Mouse (Mus musculus): Measurements from ENCODE around the gene Oxtr. TPM values are rescaled to one million over a fixed set of nuclear protein-coding genes. Genes with fewer than 3 reads are reported as not detected.

Gene Oxtr
- polyA plus RNA-seq, 1 experiment from 2014 or later = 0.42 TPM

DNA sequence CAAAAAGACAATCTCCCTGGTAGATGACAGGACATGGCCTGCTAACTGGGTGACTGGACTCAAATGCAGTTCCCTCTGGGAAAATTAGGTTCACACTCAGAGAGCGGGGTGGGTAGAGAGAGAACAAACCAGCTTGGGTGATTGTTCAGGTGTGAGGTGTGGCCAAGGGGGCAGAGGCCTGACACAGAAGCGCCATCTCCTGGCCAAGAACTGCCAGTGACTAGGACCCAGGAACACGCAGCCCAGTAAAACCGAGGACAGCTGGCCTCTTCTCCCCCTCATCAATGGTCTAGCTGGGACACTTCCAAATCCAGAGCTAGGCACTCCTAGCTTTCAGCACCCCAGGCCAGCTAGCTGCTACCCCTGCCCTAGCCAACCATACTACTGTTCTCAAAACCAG, 5.4 kb downstream of the Oxtr start:
- WGBS = 2% methylated on average over 4 of the region's 4 CpGs
- Histone ChIP-seq H3K27me3 (peaks cover 62% of the 10 kb centered on the region), H3K4me3 (no peak overlapping the region), H3K4me2 (replicated peaks) (0 out of 2 replicates have a peak overlapping the region, but pooled peaks have one; percentile 19), H3K9ac (no peak overlapping the region), H3K36me3 (no peaks in the 10 kb centered on the region), H3K4me1 (peaks cover 13% of the 10 kb centered on the region), H3K9me3 (no peaks in the 10 kb centered on the region), H3K27ac (no peak overlapping the region)
- no peak for ATAC-seq (ENCODE audit: low FRiP score, low read depth)

DNA sequence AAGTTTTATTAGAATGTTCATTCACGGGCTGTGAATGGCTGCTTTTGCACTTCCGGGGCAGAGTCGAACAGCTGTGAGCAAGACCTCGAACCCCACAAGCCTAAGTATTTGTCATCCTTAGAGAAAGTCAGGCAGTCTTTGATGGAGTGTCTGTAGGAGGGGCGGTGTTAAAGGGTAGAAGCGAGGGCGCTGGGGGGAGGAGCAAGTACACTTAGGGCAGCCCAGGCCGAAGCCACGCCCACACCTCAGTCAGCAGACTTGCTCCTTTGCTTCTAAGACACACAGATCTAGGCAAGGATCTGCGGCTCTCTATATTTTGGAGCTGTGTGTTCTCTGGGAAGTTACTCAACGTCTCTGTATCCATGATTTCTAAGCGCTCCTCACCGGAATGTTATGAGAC, 9.9 kb downstream of the Oxtr start:
- Histone ChIP-seq H3K36me3 (no peaks in the 10 kb centered on the region), H3K27ac (no peak overlapping the region), H3K27me3 (peaks cover 18% of the 10 kb centered on the region), H3K4me2 (replicated peaks) (0 out of 2 replicates have a peak overlapping the region, but pooled peaks have one; percentile 16), H3K9ac (no peak overlapping the region), H3K4me3 (no peak overlapping the region), H3K4me1 (peaks cover 6% of the 10 kb centered on the region), H3K9me3 (no peaks in the 10 kb centered on the region)
- 45% methylated on average over 13 of the region's 13 CpGs for WGBS
- 0 out of 2 replicates have a peak, but pooled peaks have one; percentile 9 for ATAC-seq (ENCODE audit: low FRiP score, low read depth)

DNA sequence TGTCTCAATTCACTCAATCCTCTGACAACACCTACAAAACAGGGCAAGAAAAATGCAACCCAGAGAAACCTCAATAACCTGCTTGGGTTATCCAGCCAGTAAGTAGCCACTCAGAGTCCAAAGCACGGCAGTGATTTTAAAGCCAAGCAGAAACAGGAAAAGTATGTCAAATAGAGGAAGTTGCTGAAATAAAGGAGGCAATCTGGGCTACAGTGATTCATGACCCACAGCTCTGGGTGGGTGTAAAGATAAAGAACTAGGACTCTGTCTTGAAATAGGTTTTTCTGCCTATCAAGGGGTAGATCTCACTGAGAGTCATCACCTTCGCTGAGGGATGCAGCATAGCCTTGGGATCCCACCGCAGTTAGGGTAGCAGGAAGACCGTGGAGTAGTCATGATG, 18.1 kb downstream of the Oxtr start:
- Histone ChIP-seq H3K4me3 (no peak overlapping the region), H3K4me2 (replicated peaks) (no peak overlapping the region), H3K4me1 (no peaks in the 10 kb centered on the region), H3K27ac (no peak overlapping the region), H3K36me3 (no peaks in the 10 kb centered on the region), H3K9ac (no peak overlapping the region), H3K9me3 (no peaks in the 10 kb centered on the region), H3K27me3 (0 out of 2 replicates have a peak, but pooled peaks cover 3% of the 10 kb centered on the region)
- 82% methylated on average over 4 of the region's 4 CpGs for WGBS
- no peak for ATAC-seq (ENCODE audit: low FRiP score, low read depth)

DNA sequence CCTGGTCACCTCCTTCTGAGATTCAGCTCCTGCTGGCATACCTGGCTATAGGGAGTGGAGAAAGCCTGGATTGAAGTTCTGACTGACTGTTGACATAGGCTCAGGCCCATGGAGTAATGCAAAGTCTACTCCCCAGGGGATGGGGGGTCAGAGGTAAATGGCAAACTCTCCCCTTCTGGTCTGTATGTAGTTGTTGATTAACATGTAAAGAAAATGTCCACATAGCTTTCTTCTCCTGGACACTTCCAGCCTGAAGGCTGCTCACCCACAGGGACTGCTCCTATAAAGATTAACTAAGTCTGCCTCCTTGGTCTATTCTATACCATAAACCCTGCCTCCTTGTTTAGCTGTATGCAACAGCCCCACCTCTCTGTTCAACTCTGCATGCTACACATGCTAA, 23.7 kb downstream of the Oxtr start:
- H3K27me3 ChIP-seq = no peaks in the 10 kb centered on the region
- no peak overlapping the region for H3K4me2 ChIP-seq (replicated peaks)
- H3K9ac ChIP-seq = no peak overlapping the region
- no peaks in the 10 kb centered on the region for H3K4me1 ChIP-seq
- H3K36me3 ChIP-seq = no peaks in the 10 kb centered on the region
- ATAC-seq (ENCODE audit: low FRiP score, low read depth) = no peak
- H3K4me3 ChIP-seq = no peak overlapping the region
- H3K27ac ChIP-seq = no peak overlapping the region
- H3K9me3 ChIP-seq = no peaks in the 10 kb centered on the region

DNA sequence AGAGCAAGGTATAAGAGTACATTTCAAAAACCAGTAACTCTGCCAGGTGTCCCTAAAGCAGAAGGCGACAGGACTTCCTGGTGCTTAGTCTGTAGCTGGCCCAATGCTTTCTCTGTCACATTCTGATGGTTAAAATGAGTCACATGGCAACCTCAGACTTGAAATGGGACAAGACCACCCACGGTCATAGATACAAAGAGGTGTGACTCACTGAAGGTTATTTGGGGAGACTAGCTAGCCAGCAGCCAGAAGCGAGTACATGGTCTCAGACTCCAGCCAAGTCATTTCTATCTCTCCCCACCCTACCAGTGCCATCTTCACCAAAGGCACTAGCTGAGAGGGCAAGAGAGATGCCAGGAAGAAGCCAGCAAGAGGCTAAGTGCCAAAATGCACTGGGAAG, 24.3 kb downstream of the Oxtr start:
- no peaks in the 10 kb centered on the region for H3K27me3 ChIP-seq
- WGBS = 75% methylated on average over 3 of the region's 3 CpGs
- no peak overlapping the region for H3K27ac ChIP-seq
- no peaks in the 10 kb centered on the region for H3K36me3 ChIP-seq
- no peak for ATAC-seq (ENCODE audit: low FRiP score, low read depth)
- no peak overlapping the region for H3K9ac ChIP-seq
- H3K4me1 ChIP-seq = no peaks in the 10 kb centered on the region
- no peak overlapping the region for H3K4me2 ChIP-seq (replicated peaks)
- no peaks in the 10 kb centered on the region for H3K9me3 ChIP-seq
- H3K4me3 ChIP-seq = no peak overlapping the region

DNA sequence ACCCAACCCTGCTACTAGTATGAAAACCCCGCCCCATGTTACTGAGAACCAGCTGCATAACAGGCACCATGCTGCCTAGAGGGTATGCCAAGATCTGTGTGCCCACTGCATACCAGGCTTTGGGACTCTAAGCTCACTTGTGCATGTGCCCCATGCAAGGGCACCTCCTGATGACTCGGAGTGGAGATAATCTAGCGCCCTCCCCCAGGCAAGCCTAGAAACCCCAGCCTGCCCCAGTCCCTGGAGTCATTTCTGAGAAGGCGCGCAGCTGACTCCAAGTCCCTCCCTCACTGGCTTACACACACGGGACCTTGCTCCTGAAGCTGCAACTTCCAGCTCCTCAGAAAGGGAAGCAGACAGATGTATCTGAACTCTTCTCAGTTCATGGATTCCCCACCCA, 26.4 kb downstream of the Oxtr start:
- WGBS = 76% methylated on average over 6 of the region's 6 CpGs
- no peak overlapping the region for H3K27ac ChIP-seq

DNA sequence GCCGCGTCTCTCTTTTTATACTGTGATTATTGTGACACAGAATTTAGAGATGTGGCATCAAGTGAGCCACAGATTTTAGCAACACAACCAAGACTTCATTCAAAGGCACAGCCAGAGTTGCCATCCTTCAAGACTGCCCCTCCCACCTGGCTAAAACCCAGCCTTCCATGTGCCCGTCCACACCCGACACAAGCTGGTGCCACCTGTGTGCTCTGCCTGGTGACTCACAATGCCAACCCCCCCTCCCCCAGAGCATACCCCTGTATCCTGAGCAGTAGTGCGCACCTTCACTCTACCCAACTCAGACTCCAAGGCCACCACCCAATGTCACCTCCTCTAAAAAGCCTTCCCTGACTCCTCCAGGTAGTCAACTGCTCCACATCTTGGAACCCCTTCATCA, 28.3 kb downstream of the Oxtr start:
- Histone ChIP-seq H3K9ac (no peak overlapping the region), H3K4me2 (replicated peaks) (no peak overlapping the region), H3K9me3 (no peaks in the 10 kb centered on the region), H3K27me3 (no peaks in the 10 kb centered on the region), H3K4me1 (peaks cover 8% of the 10 kb centered on the region), H3K4me3 (no peak overlapping the region), H3K36me3 (no peaks in the 10 kb centered on the region), H3K27ac (no peak overlapping the region)
- ATAC-seq (ENCODE audit: low FRiP score, low read depth) = no peak
- WGBS = 83% methylated on average over 5 of the region's 5 CpGs

More for the DNA sequence above, 26.4 kb downstream of the Oxtr start:
- ATAC-seq (ENCODE audit: low FRiP score, low read depth) = no peak
- Histone ChIP-seq H3K4me3 (no peak overlapping the region), H3K27me3 (no peaks in the 10 kb centered on the region), H3K9ac (no peak overlapping the region), H3K9me3 (no peaks in the 10 kb centered on the region), H3K36me3 (no peaks in the 10 kb centered on the region), H3K4me1 (peaks cover 8% of the 10 kb centered on the region), H3K4me2 (replicated peaks) (no peak overlapping the region)

DNA sequence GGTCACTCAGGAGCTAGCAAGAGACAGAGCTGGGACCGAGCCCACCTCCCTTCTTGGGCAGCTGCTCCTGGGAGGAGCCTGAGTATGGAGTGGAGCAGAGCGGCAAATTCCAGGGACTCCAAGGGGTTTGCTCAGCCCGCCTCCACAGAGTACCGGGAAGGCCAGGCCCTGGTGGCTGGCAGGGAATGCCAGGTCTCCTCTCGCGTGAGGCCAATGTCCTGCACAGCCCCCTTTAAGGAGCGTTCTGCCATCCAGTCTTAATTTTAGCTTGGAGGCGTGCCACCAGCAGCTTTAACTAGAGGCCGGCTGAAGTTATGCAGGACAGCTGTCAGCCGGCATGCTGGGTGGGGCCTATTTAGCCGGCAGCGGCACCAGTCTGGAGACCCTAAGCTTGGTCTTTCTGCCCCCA, 30.4 kb downstream of the Oxtr start, which contains the start of gene Cav3:
Gene Cav3, plus strand, starts transcription at position 165 of the 409 bp plus-strand sequence.
- no peak within 1 kb of the TSS for H3K27ac ChIP-seq
- no peaks in the 10 kb centered on the region for H3K27me3 ChIP-seq
- no peaks in the 10 kb centered on the region for H3K36me3 ChIP-seq
- peak within 1 kb of the TSS; percentile 27; the same call in 1 of the 2 replicates for H3K4me2 ChIP-seq (replicated peaks)
- H3K9ac ChIP-seq = peak within 1 kb of the TSS; percentile 31; the same call in 1 of the 2 replicates
- peaks cover 8% of the 10 kb centered on the region for H3K4me1 ChIP-seq
- no peak within 1 kb of the TSS for H3K4me3 ChIP-seq
- peak; percentile 89 for ATAC-seq (ENCODE audit: low FRiP score, low read depth)
- WGBS = 36% methylated on average over 12 of the region's 12 CpGs
- H3K9me3 ChIP-seq = no peaks in the 10 kb centered on the region

DNA sequence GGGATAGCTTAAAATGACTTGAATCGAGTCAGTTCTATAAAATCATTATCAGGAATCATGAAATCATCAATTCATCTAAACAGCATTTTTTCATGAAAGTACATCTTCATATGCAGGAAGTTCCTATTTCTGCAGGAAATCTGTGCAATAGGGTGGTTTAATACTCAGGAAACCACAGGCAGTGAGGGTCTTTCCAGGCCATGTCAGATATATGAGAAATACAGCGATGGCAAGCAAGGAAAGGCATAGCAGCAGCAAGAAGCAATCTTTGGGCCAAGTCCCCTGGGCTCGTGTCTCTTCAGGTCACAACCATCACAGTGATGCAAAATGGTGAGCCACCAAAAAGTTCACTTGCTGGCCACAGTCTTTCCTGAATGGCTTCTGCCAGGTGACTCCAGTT, 44.1 kb downstream of the Oxtr start:
- Histone ChIP-seq H3K4me3 (no peak overlapping the region), H3K4me2 (replicated peaks) (no peak overlapping the region), H3K9me3 (no peaks in the 10 kb centered on the region), H3K9ac (no peak overlapping the region), H3K36me3 (no peaks in the 10 kb centered on the region), H3K4me1 (no peaks in the 10 kb centered on the region), H3K27ac (no peak overlapping the region), H3K27me3 (no peaks in the 10 kb centered on the region)
- 84% methylated on average over 3 of the region's 3 CpGs for WGBS
- no peak for ATAC-seq (ENCODE audit: low FRiP score, low read depth)

DNA sequence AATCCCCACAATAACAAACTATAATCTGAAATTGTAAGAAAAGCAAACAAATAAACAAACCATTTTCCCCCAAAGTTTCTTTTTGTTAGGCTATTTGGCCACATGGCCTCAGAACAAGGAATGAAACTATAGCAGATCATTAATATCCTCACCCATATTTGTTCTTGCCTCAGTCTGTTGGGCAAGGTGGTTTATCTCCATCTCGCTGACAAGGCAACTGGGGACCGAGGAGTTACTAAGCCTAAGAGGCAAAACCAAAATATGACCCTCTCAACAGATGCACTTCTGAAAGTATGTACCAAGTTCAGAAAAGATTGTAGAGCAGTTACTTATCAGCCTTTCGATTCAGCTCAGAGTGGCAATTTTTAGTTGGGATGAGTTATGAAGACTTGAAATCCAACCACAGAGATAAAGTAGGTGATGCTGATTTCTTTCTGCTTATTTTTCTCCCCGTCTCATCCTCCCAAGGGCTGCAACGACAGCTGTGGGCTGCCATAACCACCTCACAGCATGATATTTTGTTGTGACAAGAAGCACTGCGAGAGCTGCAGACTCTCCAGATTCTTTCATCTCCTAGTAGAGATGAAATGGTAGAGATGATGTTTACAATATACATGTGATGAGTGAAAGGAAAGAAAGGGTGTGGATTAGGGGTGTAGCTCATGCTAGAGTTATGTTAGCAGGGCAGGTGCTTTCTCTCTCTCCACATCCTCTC, 63.6 kb downstream of the Oxtr start:
- no peak overlapping the region for H3K4me2 ChIP-seq (replicated peaks)
- 0 out of 2 replicates have a peak, but pooled peaks cover 10% of the 10 kb centered on the region for H3K9me3 ChIP-seq
- ATAC-seq (ENCODE audit: low FRiP score, low read depth) = no peak
- H3K27ac ChIP-seq = no peak overlapping the region
- WGBS = 74% methylated on average over 6 of the region's 6 CpGs
- no peaks in the 10 kb centered on the region for H3K4me1 ChIP-seq
- H3K4me3 ChIP-seq = no peak overlapping the region
- no peak overlapping the region for H3K9ac ChIP-seq
- no peaks in the 10 kb centered on the region for H3K36me3 ChIP-seq
- H3K27me3 ChIP-seq = no peaks in the 10 kb centered on the region

DNA sequence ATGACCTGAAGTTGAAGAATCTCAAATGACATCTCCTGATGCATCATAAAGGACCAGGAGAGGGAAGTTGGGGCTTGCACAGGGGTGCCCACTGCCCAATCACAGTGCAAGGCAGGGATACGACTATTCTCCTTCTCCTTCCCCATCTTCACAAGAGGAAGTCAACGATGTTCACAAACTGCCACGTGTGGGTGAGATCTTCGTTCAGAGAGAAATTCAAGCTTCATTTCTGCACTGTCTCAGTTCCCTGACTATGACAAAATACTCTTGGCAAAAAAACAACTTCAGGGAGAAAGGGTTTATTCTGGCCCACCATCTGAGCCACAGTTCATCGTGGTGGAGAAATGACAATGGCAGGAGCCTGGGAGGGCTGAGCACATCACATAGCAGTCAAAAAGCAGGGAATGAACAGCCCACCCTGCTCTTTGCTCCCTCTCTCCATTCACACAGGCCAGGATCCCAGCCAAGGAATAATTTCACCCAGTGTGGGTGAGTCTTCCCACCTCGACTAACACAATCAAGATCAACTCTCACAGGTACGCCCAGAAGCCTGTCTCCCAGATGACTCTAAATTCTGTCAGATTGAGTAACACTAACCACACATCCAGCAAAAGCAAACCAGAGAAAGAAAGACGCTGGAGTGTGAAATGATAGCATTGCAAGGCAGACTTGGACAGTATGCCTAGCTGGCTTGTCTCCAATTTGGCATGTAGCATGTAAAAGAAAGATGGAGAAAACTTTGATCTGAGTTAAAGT, 65.8 kb downstream of the Oxtr start:
- ATAC-seq (ENCODE audit: low FRiP score, low read depth) = no peak
- no peak overlapping the region for H3K4me3 ChIP-seq
- H3K36me3 ChIP-seq = no peaks in the 10 kb centered on the region
- 79% methylated on average over 8 of the region's 8 CpGs for WGBS
- H3K4me1 ChIP-seq = no peaks in the 10 kb centered on the region
- H3K4me2 ChIP-seq (replicated peaks) = no peak overlapping the region
- H3K27ac ChIP-seq = no peak overlapping the region
- H3K9ac ChIP-seq = no peak overlapping the region
- H3K27me3 ChIP-seq = no peaks in the 10 kb centered on the region
- H3K9me3 ChIP-seq = 0 out of 2 replicates have a peak, but pooled peaks cover 10% of the 10 kb centered on the region

Data from limb, embryonic 13.5 days (tissue).